Mouse (Mus musculus): ENCODE data around the gene Sgcb. TPM values are rescaled to one million over a fixed set of nuclear protein-coding genes. Genes with fewer than 3 reads are reported as not detected.
"Not testable (repeated sequence)": the region's sequence is repeated elsewhere in the genome, so short reads cannot be mapped to it uniquely, and the experiment has no call there.

Gene Sgcb
- total and polyA plus RNA-seq, 2 experiments = 0.80 to 1.8 TPM

- no peak overlapping the region for H3K9ac ChIP-seq (ENCODE audit: low read depth, low read length)
- no peak for DNase-seq (ENCODE audit: extremely low read depth, low read depth, low spot score)
- no peaks in the 10 kb centered on the region for H3K4me1 ChIP-seq (ENCODE audit: control insufficient read depth, insufficient read depth, low read length)
- no peak overlapping the region for H3K4me3 ChIP-seq (ENCODE audit: insufficient read depth, low read depth, low read length)
- TF ChIP-seq POLR2A (IDR thresholded peaks at IDR 0.05; ENCODE audit: extremely low read depth, insufficient read depth, low read length) = no peak
- no peak for TF ChIP-seq CTCF (IDR thresholded peaks at IDR 0.05; ENCODE audit: low read depth, low read length)
- H3K79me2 ChIP-seq (ENCODE audit: control insufficient read depth, insufficient read depth, low read length) = no peaks in the 10 kb centered on the region
- H3K27me3 ChIP-seq (ENCODE audit: control insufficient read depth, insufficient read depth, low read length) = peaks cover 4% of the 10 kb centered on the region; the same call in 1 of the 2 replicates
- no peaks in the 10 kb centered on the region for H3K36me3 ChIP-seq (ENCODE audit: control insufficient read depth, insufficient read depth, low read length)
- H3K27ac ChIP-seq (replicated peaks; ENCODE audit: insufficient read depth, low read depth, low read length) = no peak overlapping the region
- 45% methylated on average over 7 of the region's 7 CpGs for WGBS
These were observed 62.1 kb downstream of the Sgcb start for GRCm38 (mm10) chr5:73585212-73586115.

- H3K4me3 ChIP-seq (ENCODE audit: insufficient read depth, low read depth, low read length); H3K9ac ChIP-seq (ENCODE audit: low read depth, low read length); H3K27me3 ChIP-seq (ENCODE audit: control insufficient read depth, insufficient read depth, low read length); H3K36me3 ChIP-seq (ENCODE audit: control insufficient read depth, insufficient read depth, low read length); H3K4me1 ChIP-seq (ENCODE audit: control insufficient read depth, insufficient read depth, low read length); H3K79me2 ChIP-seq (ENCODE audit: control insufficient read depth, insufficient read depth, low read length); H3K27ac ChIP-seq (replicated peaks; ENCODE audit: insufficient read depth, low read depth, low read length); DNase-seq (ENCODE audit: extremely low read depth, low read depth, low spot score): not testable (repeated sequence)
- 79% methylated on average over 6 of the region's 6 CpGs for WGBS
These were observed 63.6 kb downstream of the Sgcb start for GRCm38 (mm10) chr5:73584011-73584410.

Other genes with a start within 250 kb of the Sgcb start
- gene Cwh43, start 241.7 kb downstream of the Sgcb start, total RNA-seq (2014; rRNA removed) = not detected in 2 replicates
- gene Cwh43, start 241.7 kb downstream of the Sgcb start, polyA plus RNA-seq (2012; rRNA removed) = not detected in 2 replicates
- gene Dcun1d4, start 166.8 kb downstream of the Sgcb start, total RNA-seq (2014; rRNA removed) = 13.6 and 14.0 TPM in 2 replicates
- gene Dcun1d4, start 166.8 kb downstream of the Sgcb start, polyA plus RNA-seq (2012; rRNA removed) = 8.2 and 10.3 TPM in 2 replicates
- 0.34 TPM in 1 of 2 replicates, not detected in the other for gene Lrrc66, start 15.3 kb downstream of the Sgcb start, total RNA-seq (2014; rRNA removed)
- 0.02 TPM in 1 of 2 replicates, not detected in the other for gene Lrrc66, start 15.3 kb downstream of the Sgcb start, polyA plus RNA-seq (2012; rRNA removed)
- not detected in 2 replicates for gene Spata18, start 3.6 kb upstream of the Sgcb start, total RNA-seq (2014; rRNA removed)
- not detected in 2 replicates for gene Spata18, start 3.6 kb upstream of the Sgcb start, polyA plus RNA-seq (2012; rRNA removed)

Measured in liver, adult 2 months (tissue).